In genomic region chr9:97428127-97428526, GRCm38 (mm10) we compare ENCODE assay signal across 26 mouse cellular contexts. TPM values are rescaled to one million over a fixed set of nuclear protein-coding genes. Genes with fewer than 3 reads are reported as not detected.
DNase-seq lines count a peak whose midpoint lies in the region; ATAC-seq lines count a peak whose summit lies in the region.
"Had no signal": no experiment of that assay in that cellular context is flagged by ENCODE, and none has a peak within 500 bp of the region (broad histone marks: within the 10 kb centered on the region; RNA-seq: fewer than 3 reads in every experiment).

No protein-coding gene starts in this region.

- H3K4me3 ChIP-seq in midbrain, embryonic 16.5 days (ENCODE audit: low read depth, low read length) = no peak overlapping the region
- H3K4me3 ChIP-seq: embryonic facial prominence, embryonic 15.5 days; hindbrain, embryonic 12.5 days; limb, embryonic 10.5 days; megakaryocyte, embryonic 14.5 days; midbrain, embryonic 15.5 days; neural tube, embryonic 15.5 days had no signal

- H3K27ac ChIP-seq in midbrain, embryonic 16.5 days (ENCODE audit: low read length) = no peak overlapping the region
- H3K27ac ChIP-seq: embryonic facial prominence, embryonic 15.5 days; hindbrain, embryonic 12.5 days; limb, embryonic 10.5 days; midbrain, embryonic 15.5 days; neural tube, embryonic 15.5 days had no signal

- no peaks in the 10 kb centered on the region for H3K36me3 ChIP-seq in midbrain, embryonic 16.5 days (ENCODE audit: control insufficient read depth, insufficient read depth, low read length)
- H3K36me3 ChIP-seq: embryonic facial prominence, embryonic 15.5 days; hindbrain, embryonic 12.5 days; limb, embryonic 10.5 days; midbrain, embryonic 15.5 days; neural tube, embryonic 15.5 days had no signal

- H3K27me3 ChIP-seq in midbrain, embryonic 16.5 days (ENCODE audit: control insufficient read depth, insufficient read depth, low read depth, low read length) = no peaks in the 10 kb centered on the region
- H3K27me3 ChIP-seq: embryonic facial prominence, embryonic 15.5 days; hindbrain, embryonic 12.5 days; megakaryocyte, embryonic 14.5 days; midbrain, embryonic 15.5 days; neural tube, embryonic 15.5 days had no signal

- intact Hi-C loops in left cerebral cortex, postnatal 14 days (cut with DNase I) = no loop called here

- WGBS in midbrain, embryonic 16.5 days = 86% methylated on average over 7 of the region's 7 CpGs

- no peaks in the 10 kb centered on the region for H3K4me1 ChIP-seq in midbrain, embryonic 16.5 days (ENCODE audit: control insufficient read depth, insufficient read depth, low read length)
- H3K4me1 ChIP-seq: embryonic facial prominence, embryonic 15.5 days; hindbrain, embryonic 12.5 days; limb, embryonic 10.5 days; megakaryocyte, embryonic 14.5 days; midbrain, embryonic 15.5 days; neural tube, embryonic 15.5 days had no signal

- no peak overlapping the region for H3K9ac ChIP-seq in midbrain, embryonic 16.5 days (ENCODE audit: low read depth, low read length)
- H3K9ac ChIP-seq: embryonic facial prominence, embryonic 15.5 days; hindbrain, embryonic 12.5 days; midbrain, embryonic 15.5 days; neural tube, embryonic 15.5 days had no signal

- no peak overlapping the region for H3K4me2 ChIP-seq in midbrain, embryonic 16.5 days (ENCODE audit: low read length)
- H3K4me2 ChIP-seq: embryonic facial prominence, embryonic 15.5 days; heart, embryonic 11.5 days; hindbrain, embryonic 12.5 days; midbrain, embryonic 15.5 days; neural tube, embryonic 15.5 days had no signal

- H3K9me3 ChIP-seq in midbrain, embryonic 16.5 days (replicated peaks; ENCODE audit: control insufficient read depth, low read length, poor library complexity, severe bottlenecking) = no peaks in the 10 kb centered on the region
- H3K9me3 ChIP-seq: embryonic facial prominence, embryonic 15.5 days; hindbrain, embryonic 12.5 days; limb, embryonic 10.5 days; midbrain, embryonic 15.5 days; neural tube, embryonic 15.5 days had no signal

- peak; percentile 85 for DNase-seq in right cerebral cortex, adult 18-20 months
- DNase-seq in right cerebral cortex, postnatal 4 days = no peak
- peak; percentile 90 for DNase-seq in layer of hippocampus, adult 9-11 months
- DNase-seq in left cerebral cortex, postnatal 14 days (ENCODE audit: low spot score in 2 of 2) = peak; percentile 45 to 80
- DNase-seq in telencephalon, adult 2 months (ENCODE audit: low read depth, low spot score) = peak; percentile 83
- DNase-seq in kidney, adult 11 months = no peak
- no peak for DNase-seq in Muller cell, postnatal 12 days (ENCODE audit: inconsistent ontology term)
- DNase-seq: adrenal gland, adult 8-10 months; cerebellum, postnatal 10 days; heart, postnatal 10 days; kidney, adult 8-10 months; kidney, postnatal 14 days; lung, adult 2 months; thymus, postnatal 36 days had no signal

- ATAC-seq in midbrain, embryonic 16.5 days = no peak
- ATAC-seq: midbrain, embryonic 15.5 days had no signal

RNA-seq across cellular contexts. Expression of gene Trim42, which starts 58.4 kb away (rescaled TPM):
- total RNA-seq in left cerebral cortex, postnatal 14 days (2021) = not detected
- polyA plus RNA-seq in midbrain, embryonic 16.5 days (2015; fragmentation: Nextera tagmentation; extraction: Ambion mirVana) = not detected in 2 replicates
- total RNA-seq: adrenal gland, adult 8-10 months; gastrocnemius, adult 18-20 months; heart, postnatal 10 days; liver, adult 2 months had no signal
- polyA plus RNA-seq: brain, embryonic 14.5 days; C2C12; embryonic facial prominence, embryonic 15.5 days; heart, embryonic 11.5 days; hindbrain, embryonic 12.5 days; limb, embryonic 10.5 days; liver, adult 2 months; lung, adult 2 months; midbrain, embryonic 15.5 days; neural tube, embryonic 15.5 days had no signal

Comparison
In these comparisons a context has a peak if more than half of its experiments do, and no peak if none do; other contexts are left out.
1. DNase-seq: peak in right cerebral cortex, adult 18-20 months (single experiment), layer of hippocampus, adult 9-11 months (single experiment), left cerebral cortex, postnatal 14 days (2 of 2) and telencephalon, adult 2 months (single experiment); none in right cerebral cortex, postnatal 4 days (single experiment), kidney, adult 11 months (single experiment) and Muller cell, postnatal 12 days (single experiment).